Mouse (Mus musculus) spleen, adult 2 months (tissue): ENCODE data around the gene Mcur1. TPM values are rescaled to one million over a fixed set of nuclear protein-coding genes. Genes with fewer than 3 reads are reported as not detected.
A peak's percentile ranks its signal among the peaks of the same experiment; 100 is the strongest.

Experiments
- DNase-seq, 2 experiments: peaks; one replicate each; pipeline versions ENCODE4 v3.0.0 to v3.0.0-alpha.2; 2012 to 2021; ENCODE audit warnings: low spot score in 2 of 2, low read depth in 1 of 2
- H3K27ac ChIP-seq: fragments of 200-500 bp; 2 replicates; pipeline ENCODE4 v1.5.1; 2012; ENCODE audit warnings: low read length, inconsistent platforms; ENCODE audit not compliant: insufficient read depth
- H3K27me3 ChIP-seq: fragments of 200-500 bp; 2 replicates; pipeline ENCODE4 v1.6.1; 2012; ENCODE audit warnings: mild to moderate bottlenecking, moderate library complexity, low read length, inconsistent platforms; ENCODE audit not compliant: control insufficient read depth, insufficient read depth
- H3K36me3 ChIP-seq: fragments of 200-500 bp; 2 replicates; pipeline ENCODE4 v1.6.1; 2012; ENCODE audit warnings: mild to moderate bottlenecking, low read length, inconsistent platforms; ENCODE audit not compliant: control insufficient read depth, insufficient read depth
- H3K4me1 ChIP-seq: fragments of 200-500 bp; 2 replicates; pipeline ENCODE4 v1.6.1; 2011; ENCODE audit warnings: inconsistent platforms; ENCODE audit not compliant: control insufficient read depth, insufficient read depth, insufficient read length
- H3K4me3 ChIP-seq: fragments of 200-500 bp; 2 replicates; pipeline ENCODE4 v1.5.1; 2011; ENCODE audit warnings: mild to moderate bottlenecking, inconsistent platforms; ENCODE audit not compliant: insufficient read depth, insufficient read length; ENCODE audit errors: extremely low read depth
- CTCF ChIP-seq: fragments of 200-500 bp; IDR thresholded peaks from 2 replicates; pipeline ENCODE4 v1.5.1; 2011; ENCODE audit warnings: mild to moderate bottlenecking, inconsistent platforms; ENCODE audit not compliant: insufficient read depth, insufficient read length, insufficient replicate concordance; ENCODE audit errors: extremely low read depth
- POLR2A ChIP-seq: fragments of 200-500 bp; IDR thresholded peaks from 2 replicates; pipeline ENCODE4 v1.6.1; 2011; ENCODE audit warnings: low read depth, low read length, inconsistent platforms
- WGBS: fragments of 180-500 bp; shearing (Covaris S2); methylation state at CpG from one replicate; pipeline ENCODE4 v1.1.7; 2018; 5-methylcytosine and 5-hydroxymethylcytosine counted together
- polyA plus RNA-seq: library from polyadenylated mRNA; depleted of rRNA; stranded (reverse); fragments of >200 nt; gene quantifications from 2 replicates; pipeline ENCODE4 v1.2.3, GENCODE M21; 2012

The Mcur1 gene
- polyA plus RNA-seq, 1 experiment = 10.0 TPM

DNA sequence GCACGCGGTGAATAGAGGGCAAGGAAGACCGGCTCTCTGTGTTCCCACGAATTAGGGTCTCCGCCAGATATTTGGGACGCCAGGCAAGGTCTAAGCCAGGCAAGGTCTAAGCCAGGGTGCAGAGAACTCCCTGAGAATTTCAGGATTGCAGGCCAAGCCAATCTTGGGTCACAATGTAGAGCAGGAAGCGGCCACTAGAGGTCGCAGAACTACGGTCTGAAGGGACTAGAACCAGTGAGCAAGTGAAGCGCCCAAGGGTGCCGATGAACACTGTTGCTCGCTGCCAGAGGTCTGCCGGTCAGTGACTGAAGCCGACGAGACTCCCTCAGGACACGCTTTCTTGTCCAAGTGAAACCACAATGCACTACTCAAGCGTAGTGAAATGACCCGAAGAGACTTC is 19.7 kb upstream of the Mcur1 start:
- peak in 1 of 2 experiments; percentile 48 for DNase-seq
- WGBS = 30% methylated on average over 18 of the region's 18 CpGs
- no peaks in the 10 kb centered on the region for H3K4me1 ChIP-seq

GRCm38 (mm10) chr13:43577766-43578165 is 17.8 kb upstream of the Mcur1 start:
- WGBS = 90% methylated on average over 12 of the region's 12 CpGs
- H3K4me1 ChIP-seq = no peaks in the 10 kb centered on the region
- no peaks in the 10 kb centered on the region for H3K36me3 ChIP-seq
- TF ChIP-seq CTCF (no peak), POLR2A (no peak)
- no peak for DNase-seq
- no peak overlapping the region for H3K4me3 ChIP-seq
- H3K27ac ChIP-seq = no peak overlapping the region
- no peaks in the 10 kb centered on the region for H3K27me3 ChIP-seq

More for the DNA sequence above, 19.7 kb upstream of the Mcur1 start:
- TF ChIP-seq POLR2A (no peak), CTCF (peak; percentile 73; the same call in 1 of the 2 replicates)
- H3K27me3 ChIP-seq = no peaks in the 10 kb centered on the region
- H3K36me3 ChIP-seq = no peaks in the 10 kb centered on the region
- no peak overlapping the region for H3K27ac ChIP-seq
- no peak overlapping the region for H3K4me3 ChIP-seq

DNA sequence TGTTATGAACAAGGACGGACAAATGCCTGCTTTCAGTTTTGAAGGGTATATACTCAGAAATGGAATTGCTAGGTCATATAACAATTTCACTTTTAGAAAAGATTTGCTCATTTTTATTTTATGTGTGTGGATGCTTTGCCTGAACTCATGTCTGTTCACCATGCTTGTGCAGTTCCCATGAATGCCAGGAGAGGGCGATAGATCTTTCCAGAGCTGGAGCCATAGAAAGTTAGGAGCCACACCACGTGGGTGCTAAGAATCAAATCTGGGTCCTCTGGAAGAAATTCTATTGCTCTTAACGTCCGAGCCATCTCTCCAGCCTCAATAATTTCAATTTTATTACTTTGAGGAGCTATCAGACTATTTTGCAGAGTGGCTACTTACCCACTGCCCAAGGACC is 17.3 kb upstream of the Mcur1 start:
- TF ChIP-seq POLR2A (no peak), CTCF (peak; percentile 16; the same call in 1 of the 2 replicates)
- Histone ChIP-seq H3K27me3 (no peaks in the 10 kb centered on the region), H3K4me3 (no peak overlapping the region), H3K27ac (no peak overlapping the region), H3K4me1 (no peaks in the 10 kb centered on the region), H3K36me3 (no peaks in the 10 kb centered on the region)
- WGBS = 68% methylated on average over 5 of the region's 5 CpGs
- peak in 1 of 2 experiments; percentile 14 for DNase-seq

GRCm38 (mm10) chr13:43575431-43575830 is 15.4 kb upstream of the Mcur1 start:
- no peaks in the 10 kb centered on the region for H3K4me1 ChIP-seq
- H3K4me3 ChIP-seq = no peak overlapping the region
- no peak overlapping the region for H3K27ac ChIP-seq
- 90% methylated on average over 5 of the region's 5 CpGs for WGBS
- no peak for DNase-seq
- H3K36me3 ChIP-seq = no peaks in the 10 kb centered on the region
- H3K27me3 ChIP-seq = no peaks in the 10 kb centered on the region
- TF ChIP-seq POLR2A (no peak), CTCF (no peak)

GRCm38 (mm10) chr13:43573979-43574378 is 14.0 kb upstream of the Mcur1 start:
- no peak for DNase-seq
- TF ChIP-seq POLR2A (no peak), CTCF (no peak)
- WGBS = 72% methylated on average over 2 of the region's 2 CpGs
- Histone ChIP-seq H3K27ac (no peak overlapping the region), H3K27me3 (no peaks in the 10 kb centered on the region), H3K4me1 (no peaks in the 10 kb centered on the region), H3K4me3 (no peak overlapping the region), H3K36me3 (no peaks in the 10 kb centered on the region)

DNA sequence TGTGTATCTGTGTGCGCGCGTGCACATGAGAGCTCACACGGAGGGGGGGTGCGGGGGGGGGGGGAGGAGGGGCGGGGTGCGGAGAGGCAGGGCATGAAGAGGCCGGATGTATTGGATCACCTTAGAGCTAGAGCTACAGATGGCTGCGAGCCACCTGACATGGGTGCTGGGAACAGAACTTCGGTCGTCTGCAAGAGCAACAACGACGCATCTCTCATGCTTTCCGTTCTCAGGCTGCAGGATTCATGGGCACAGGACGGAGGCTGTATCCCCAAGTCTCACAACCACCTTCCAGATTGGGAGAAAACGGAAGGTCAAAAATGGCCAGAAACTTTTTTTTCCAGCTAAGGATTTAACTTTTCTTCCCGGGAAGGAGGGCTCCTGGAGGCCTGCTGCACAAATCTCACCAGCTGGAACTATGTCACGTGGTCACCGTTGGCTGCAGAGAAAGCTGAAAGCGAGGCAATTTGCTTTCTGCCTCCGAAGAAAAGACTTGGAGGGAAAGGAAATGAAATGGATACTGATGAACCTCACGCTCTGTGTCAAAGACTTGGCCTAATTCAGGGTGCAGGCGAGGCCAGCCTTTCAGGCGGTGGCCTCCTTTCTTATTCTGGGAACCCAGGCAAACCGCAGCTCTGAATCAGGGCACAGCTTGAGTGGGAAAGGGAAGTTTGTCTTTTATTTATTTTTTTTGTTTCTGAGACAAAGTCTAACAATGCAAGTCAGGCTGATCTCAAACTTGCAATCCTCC is 7.3 kb upstream of the Mcur1 start:
- Histone ChIP-seq H3K27me3 (no peaks in the 10 kb centered on the region), H3K36me3 (no peaks in the 10 kb centered on the region), H3K27ac (no peak overlapping the region), H3K4me3 (no peak overlapping the region), H3K4me1 (no peaks in the 10 kb centered on the region; the same call in 1 of the 2 replicates)
- no peak for DNase-seq
- TF ChIP-seq CTCF = no peak
- TF ChIP-seq POLR2A = no peak
- WGBS = 78% methylated on average over 23 of the region's 25 CpGs

DNA sequence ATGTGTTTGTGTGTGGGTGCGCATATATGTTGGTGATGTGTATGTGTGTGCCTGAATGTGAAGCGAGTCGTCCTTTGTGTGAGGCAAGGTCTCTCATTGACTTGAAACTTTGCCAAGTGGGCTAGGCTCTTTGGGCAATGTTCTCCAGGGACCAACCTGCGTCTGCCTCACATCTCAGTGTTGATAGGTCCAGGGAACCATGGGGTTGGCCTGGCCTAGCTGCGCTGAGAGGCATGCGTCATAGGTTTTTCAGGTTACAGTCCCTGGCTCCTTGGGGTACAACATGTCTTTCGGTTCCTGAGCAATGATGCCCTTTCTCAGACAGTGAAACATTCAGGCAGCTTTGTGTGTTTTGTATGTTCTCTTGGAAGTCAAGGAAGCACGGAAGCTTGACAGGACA is 6.2 kb upstream of the Mcur1 start:
- H3K27me3 ChIP-seq = no peaks in the 10 kb centered on the region
- WGBS = 92% methylated on average over 8 of the region's 8 CpGs
- no peaks in the 10 kb centered on the region for H3K36me3 ChIP-seq
- no peak overlapping the region for H3K4me3 ChIP-seq
- peaks cover 1% of the 10 kb centered on the region; the same call in 1 of the 2 replicates for H3K4me1 ChIP-seq
- no peak overlapping the region for H3K27ac ChIP-seq
- DNase-seq = no peak
- TF ChIP-seq POLR2A (no peak), CTCF (no peak)
